Mouse (Mus musculus): ENCODE results near the gene Orc6. TPM values are rescaled to one million over a fixed set of nuclear protein-coding genes. Genes with fewer than 3 reads are reported as not detected.

The Orc6 gene
- total RNA-seq, 2 experiments from 2014 or later = 26.6 to 33.2 TPM

Other genes with a start within 250 kb of the Orc6 start
- gene Fbxw9, start 239.6 kb upstream of the Orc6 start, total RNA-seq (2021) = 10 to 100 TPM; 22.8 to 24.1 TPM
- gene Gm5741, start 231.7 kb upstream of the Orc6 start, total RNA-seq (2021) = not detected
- 10 to 100 TPM; 52.1 to 60.6 TPM for gene Dhps, start 227.9 kb upstream of the Orc6 start, total RNA-seq (2021)
- gene Wdr83os, start 218.9 kb upstream of the Orc6 start, total RNA-seq (2021) = 10 to 100 TPM; 55.0 to 65.7 TPM
- gene Wdr83, start 218.3 kb upstream of the Orc6 start, total RNA-seq (2021) = 10 to 100 TPM; 26.1 to 28.4 TPM
- gene Man2b1, start 216.4 kb upstream of the Orc6 start, total RNA-seq (2021) = 10 to 100 TPM; 30.5 to 36.8 TPM
- gene Zfp791, start 176.5 kb upstream of the Orc6 start, total RNA-seq (2021) = 1 to 10 TPM; 6.8 to 8.0 TPM
- gene Cks1brt, start 147.7 kb upstream of the Orc6 start, total RNA-seq (2021) = not detected
- gene Olfr371, start 73.6 kb upstream of the Orc6 start, total RNA-seq (2021) = not detected
- 100 to 1,000 TPM; 129 to 139 TPM for gene Vps35, start 170 bp downstream of the Orc6 start, total RNA-seq (2021)
- gene Mylk3, start 86.7 kb downstream of the Orc6 start, total RNA-seq (2021) = 1 to 10 TPM; 1.6 to 2.0 TPM
- gene 4921524J17Rik, start 133.2 kb downstream of the Orc6 start, total RNA-seq (2021) = 10 to 100 TPM; 16.8 to 17.1 TPM
- gene Gpt2, start 192.9 kb downstream of the Orc6 start, total RNA-seq (2021) = 10 to 100 TPM; 75.5 to 86.1 TPM

Data from layer of hippocampus, postnatal 36 days (tissue).